ENCODE assay signal across 13 mouse cellular contexts in the genomic region with DNA sequence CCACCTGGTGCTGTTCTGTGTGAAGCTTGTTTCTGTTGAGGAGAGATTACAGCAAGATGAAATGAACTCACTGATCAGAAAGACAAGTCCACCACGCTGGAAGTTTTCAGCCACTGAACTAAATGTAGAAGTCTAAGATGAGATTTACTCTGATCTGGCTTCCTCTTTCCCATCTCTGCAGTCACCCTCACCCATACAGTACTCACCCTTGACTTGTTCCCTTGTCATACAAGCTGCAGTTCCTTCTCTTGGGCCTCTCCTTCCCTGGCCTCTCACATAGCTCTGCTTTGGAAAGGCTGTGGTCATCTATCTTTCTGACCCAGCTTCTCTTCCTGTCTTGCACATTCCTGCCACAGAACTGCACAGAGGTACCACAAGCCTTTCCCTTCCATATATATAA.
"Had no signal": no experiment of that assay in that cellular context is flagged by ENCODE, and none has a peak within 500 bp of the region (broad histone marks: within the 10 kb centered on the region; RNA-seq: fewer than 3 reads in every experiment).

No protein-coding gene starts in this region.

- DNase-seq: kidney, adult 11 months; lung, postnatal 10 days; retina, postnatal 1 day; thymus, postnatal 4 days had no signal

- H3K27me3 ChIP-seq: kidney, embryonic 15.5 days; midbrain, embryonic 12.5 days; neural tube, embryonic 13.5 days; stomach, embryonic 15.5 days had no signal

- H3K4me3 ChIP-seq: kidney, embryonic 15.5 days; left cerebral cortex, adult 2 months; limb, embryonic 10.5 days; liver, embryonic 12.5 days; midbrain, embryonic 12.5 days; neural tube, embryonic 13.5 days; stomach, embryonic 15.5 days had no signal

- H3K9ac ChIP-seq: kidney, embryonic 15.5 days; liver, embryonic 12.5 days; midbrain, embryonic 12.5 days; neural tube, embryonic 13.5 days; stomach, embryonic 15.5 days had no signal

- H3K27ac ChIP-seq: kidney, embryonic 15.5 days; left cerebral cortex, adult 2 months; limb, embryonic 10.5 days; liver, embryonic 12.5 days; macrophage; midbrain, embryonic 12.5 days; neural tube, embryonic 13.5 days; stomach, embryonic 15.5 days had no signal

- ATAC-seq: liver, embryonic 12.5 days; midbrain, embryonic 16.5 days had no signal

- H3K4me1 ChIP-seq: liver, embryonic 12.5 days; stomach, embryonic 15.5 days had no signal

- H3K4me2 ChIP-seq: kidney, embryonic 15.5 days; liver, embryonic 12.5 days; midbrain, embryonic 12.5 days; neural tube, embryonic 13.5 days; stomach, embryonic 15.5 days had no signal

- H3K9me3 ChIP-seq: kidney, embryonic 15.5 days; limb, embryonic 10.5 days; liver, embryonic 12.5 days; midbrain, embryonic 12.5 days; neural tube, embryonic 13.5 days; stomach, embryonic 15.5 days had no signal

- H3K36me3 ChIP-seq: kidney, embryonic 15.5 days; limb, embryonic 10.5 days; liver, embryonic 12.5 days; midbrain, embryonic 12.5 days; neural tube, embryonic 13.5 days; stomach, embryonic 15.5 days had no signal
